Mouse (Mus musculus) embryonic fibroblast, embryonic 13.5 days (primary cell): ENCODE results near the gene Tec.

Source experiments
- CTCF ChIP-seq: IDR thresholded peaks from 2 replicates; pipeline ENCODE4 v1.5.1; 2011; ENCODE audit warnings: mild to moderate bottlenecking, control low read depth, low read length, moderate library complexity, borderline replicate concordance; ENCODE audit not compliant: insufficient read depth
- POLR2A ChIP-seq: IDR thresholded peaks from 2 replicates; pipeline ENCODE4 v1.6.1; 2011; ENCODE audit warnings: low read depth, mild to moderate bottlenecking, control low read depth, low read length, moderate library complexity

- TF ChIP-seq CTCF: no peak
- TF ChIP-seq POLR2A: no peak
Measured at GRCm38 (mm10) chr5:72820651-72821050, 47.6 kb downstream of the Tec start.
